Mouse (Mus musculus) ES-Bruce4 (cell line): ENCODE results near the gene Col4a2.

ENCODE experiments used
- CTCF ChIP-seq: IDR thresholded peaks from one replicate; pipeline ENCODE4 v1.8.1; 2011; ENCODE audit warnings: low read depth, low read length
- POLR2A ChIP-seq: IDR thresholded peaks from one replicate; pipeline ENCODE4 v1.8.1; 2011; ENCODE audit warnings: low read length; ENCODE audit not compliant: insufficient read depth

GRCm38 (mm10) chr8:11465619-11466018, 153.0 kb downstream of the Col4a2 start:
- TF ChIP-seq POLR2A (no peak), CTCF (no peak)
